Mouse (Mus musculus) hindbrain, embryonic 16.5 days (tissue): ENCODE measurements around the gene Plek2. TPM values are rescaled to one million over a fixed set of nuclear protein-coding genes. Genes with fewer than 3 reads are reported as not detected.

Experiments
- ATAC-seq: fragments of 200-750 bp; cut with Nextera tagmentation; 2 replicates; pipeline ENCODE4 v1.8.0; 2017; ENCODE audit warnings: moderate TSS enrichment, moderate library complexity
- H3K27ac ChIP-seq: fragments of 300-500 bp; sonication (generic); 2 replicates; pipeline ENCODE4 v1.5.1; 2014; ENCODE audit warnings: low read depth, mild to moderate bottlenecking, control low read depth, low read length, moderate library complexity
- H3K27me3 ChIP-seq: fragments of 300-500 bp; sonication (generic); replicated peaks from 2 replicates; pipeline ENCODE4 v1.6.1; 2014; ENCODE audit warnings: low read length; ENCODE audit not compliant: control insufficient read depth, insufficient read depth
- H3K36me3 ChIP-seq: fragments of 300-500 bp; sonication (generic); 2 replicates; pipeline ENCODE4 v1.6.1; 2014; ENCODE audit warnings: mild to moderate bottlenecking, low read length, moderate library complexity, mixed read lengths; ENCODE audit not compliant: control insufficient read depth, insufficient read depth
- H3K4me1 ChIP-seq: fragments of 300-500 bp; sonication (generic); 2 replicates; pipeline ENCODE4 v1.6.1; 2014; ENCODE audit warnings: low read depth, low read length; ENCODE audit not compliant: control insufficient read depth, insufficient read depth
- H3K4me2 ChIP-seq: fragments of 300-500 bp; sonication (generic); 2 replicates; pipeline ENCODE4 v1.6.1; 2014; ENCODE audit warnings: mild to moderate bottlenecking, low read length, control low read depth, moderate library complexity
- H3K4me3 ChIP-seq: fragments of 300-500 bp; sonication (generic); 2 replicates; pipeline ENCODE4 v1.5.1; 2014; ENCODE audit warnings: mild to moderate bottlenecking, low read length, control low read depth, moderate library complexity
- H3K9ac ChIP-seq: fragments of 300-500 bp; sonication (generic); 2 replicates; pipeline ENCODE4 v1.6.1; 2014; ENCODE audit warnings: low read depth, mild to moderate bottlenecking, control low read depth, low read length, moderate library complexity
- H3K9me3 ChIP-seq: fragments of 300-500 bp; sonication (generic); 2 replicates; pipeline ENCODE4 v1.6.1; 2014; ENCODE audit warnings: mild to moderate bottlenecking, low read length, moderate library complexity; ENCODE audit not compliant: control insufficient read depth
- WGBS: fragments of 180-500 bp; shearing (Covaris S2); extraction: QIAGEN DNeasy Blood & Tissue Kit; methylation state at CpG from one replicate; pipeline ENCODE4 v1.1.7; 2014; 5-methylcytosine and 5-hydroxymethylcytosine counted together
- polyA plus RNA-seq: library from polyadenylated mRNA; unstranded; fragments of >200 nt; fragmentation: Nextera tagmentation; extraction: Ambion mirVana; gene quantifications from 2 replicates; pipeline ENCODE4 v1.2.1, GENCODE M21; 2015

The Plek2 gene
- polyA plus RNA-seq, 1 experiment from 2014 or later, result 3.3 TPM

DNA sequence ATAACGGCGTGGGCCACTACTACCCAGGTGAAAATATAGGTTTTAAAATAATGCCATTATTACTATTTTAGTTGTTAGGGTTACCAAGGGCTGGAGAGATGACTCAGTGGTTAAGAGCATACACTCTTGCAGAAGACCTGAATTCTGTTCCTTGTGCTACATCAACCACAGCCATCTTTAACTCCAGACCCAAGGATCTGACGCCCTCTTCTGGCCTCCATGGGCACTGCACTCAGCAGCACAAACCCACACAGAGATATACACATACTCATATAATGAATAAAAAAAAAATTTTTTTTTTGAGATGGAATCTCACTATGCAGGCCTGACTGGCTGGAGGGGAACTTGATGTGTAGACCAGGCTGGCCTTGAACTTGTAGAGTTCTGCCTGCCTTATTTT, 9.5 kb upstream of the Plek2 start:
- ATAC-seq, result no peak
- 66% methylated on average over 3 of the region's 3 CpGs for WGBS
- H3K4me1 ChIP-seq, result peaks cover 11% of the 10 kb centered on the region

GRCm38 (mm10) chr12:78915561-78915960, 8.8 kb upstream of the Plek2 start:
- Histone ChIP-seq H3K4me1 (peaks cover 15% of the 10 kb centered on the region), H3K27ac (no peak overlapping the region), H3K4me2 (no peak overlapping the region), H3K9ac (no peak overlapping the region), H3K27me3 (peaks cover 11% of the 10 kb centered on the region), H3K4me3 (no peak overlapping the region), H3K36me3 (no peaks in the 10 kb centered on the region), H3K9me3 (no peaks in the 10 kb centered on the region)
- no peak for ATAC-seq
- WGBS, result 77% methylated on average over 3 of the region's 3 CpGs

More for the DNA sequence above, 9.5 kb upstream of the Plek2 start:
- no peaks in the 10 kb centered on the region for H3K9me3 ChIP-seq
- H3K27me3 ChIP-seq, result peaks cover 9% of the 10 kb centered on the region
- H3K36me3 ChIP-seq, result no peaks in the 10 kb centered on the region
- no peak overlapping the region for H3K4me3 ChIP-seq
- no peak overlapping the region for H3K27ac ChIP-seq
- H3K4me2 ChIP-seq, result no peak overlapping the region
- no peak overlapping the region for H3K9ac ChIP-seq

- H3K4me1 ChIP-seq, result peaks cover 15% of the 10 kb centered on the region
- no peaks in the 10 kb centered on the region for H3K36me3 ChIP-seq
- 89% methylated on average over 4 of the region's 4 CpGs for WGBS
- no peak overlapping the region for H3K27ac ChIP-seq
- ATAC-seq, result no peak
- no peak overlapping the region for H3K4me3 ChIP-seq
- H3K4me2 ChIP-seq, result no peak overlapping the region
- no peaks in the 10 kb centered on the region for H3K9me3 ChIP-seq
- H3K27me3 ChIP-seq, result peaks cover 19% of the 10 kb centered on the region
- H3K9ac ChIP-seq, result no peak overlapping the region
Measured at GRCm38 (mm10) chr12:78914458-78914857, 7.7 kb upstream of the Plek2 start.

DNA sequence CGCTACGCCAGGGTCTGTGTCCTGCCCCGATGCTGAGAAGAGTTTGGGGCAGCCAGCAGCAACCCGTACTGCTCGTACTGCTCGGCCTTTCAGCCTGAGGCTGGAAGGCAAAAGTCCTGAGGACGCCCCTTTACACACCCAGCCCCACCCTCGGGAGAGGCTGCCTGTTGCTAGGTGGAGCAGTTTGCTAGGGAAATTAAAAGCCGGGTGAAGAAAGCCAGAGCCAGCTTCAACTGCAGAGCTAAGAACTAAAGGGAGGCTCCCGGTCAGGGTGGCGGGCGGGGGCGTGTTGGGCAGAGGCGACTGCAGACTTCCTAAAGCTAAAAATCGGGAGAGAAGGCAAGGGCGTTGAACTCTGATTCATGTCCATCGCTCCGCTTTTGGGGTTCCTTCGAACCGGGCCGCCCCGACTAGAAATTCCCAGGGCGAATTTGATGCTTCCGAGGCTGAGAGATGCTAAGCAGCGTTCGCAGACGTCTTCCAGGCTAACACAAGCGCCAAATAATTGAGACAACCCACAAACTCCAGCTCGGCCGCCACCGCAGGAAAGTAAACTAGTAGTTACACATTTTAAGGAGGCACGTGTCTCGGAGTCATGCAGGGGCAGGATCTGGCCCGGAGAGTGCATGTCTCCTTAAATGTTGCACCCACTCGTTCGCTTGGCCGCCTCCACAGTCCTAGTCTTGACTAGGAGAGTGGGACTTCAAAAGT, 5.1 kb upstream of the Plek2 start:
- H3K27ac ChIP-seq, result no peak overlapping the region
- WGBS, result under 1% methylated on average over 37 of the region's 37 CpGs
- H3K36me3 ChIP-seq, result no peaks in the 10 kb centered on the region
- no peaks in the 10 kb centered on the region for H3K9me3 ChIP-seq
- peaks cover 9% of the 10 kb centered on the region for H3K4me1 ChIP-seq
- ATAC-seq, result 0 out of 2 replicates have a peak, but pooled peaks have one; percentile 42
- H3K9ac ChIP-seq, result no peak overlapping the region
- peak overlapping the region; percentile 60 for H3K4me2 ChIP-seq
- peak overlapping the region; percentile 31 for H3K4me3 ChIP-seq
- peaks cover 22% of the 10 kb centered on the region for H3K27me3 ChIP-seq

GRCm38 (mm10) chr12:78910684-78911461, 4.1 kb upstream of the Plek2 start:
- Histone ChIP-seq H3K4me2 (peak overlapping the region; percentile 60), H3K36me3 (no peaks in the 10 kb centered on the region), H3K9me3 (no peaks in the 10 kb centered on the region), H3K4me1 (peaks cover 9% of the 10 kb centered on the region), H3K27me3 (peaks cover 22% of the 10 kb centered on the region), H3K27ac (no peak overlapping the region), H3K4me3 (no peak overlapping the region), H3K9ac (no peak overlapping the region)
- ATAC-seq, result no peak
- WGBS, result 14% methylated on average over 16 of the region's 16 CpGs

DNA sequence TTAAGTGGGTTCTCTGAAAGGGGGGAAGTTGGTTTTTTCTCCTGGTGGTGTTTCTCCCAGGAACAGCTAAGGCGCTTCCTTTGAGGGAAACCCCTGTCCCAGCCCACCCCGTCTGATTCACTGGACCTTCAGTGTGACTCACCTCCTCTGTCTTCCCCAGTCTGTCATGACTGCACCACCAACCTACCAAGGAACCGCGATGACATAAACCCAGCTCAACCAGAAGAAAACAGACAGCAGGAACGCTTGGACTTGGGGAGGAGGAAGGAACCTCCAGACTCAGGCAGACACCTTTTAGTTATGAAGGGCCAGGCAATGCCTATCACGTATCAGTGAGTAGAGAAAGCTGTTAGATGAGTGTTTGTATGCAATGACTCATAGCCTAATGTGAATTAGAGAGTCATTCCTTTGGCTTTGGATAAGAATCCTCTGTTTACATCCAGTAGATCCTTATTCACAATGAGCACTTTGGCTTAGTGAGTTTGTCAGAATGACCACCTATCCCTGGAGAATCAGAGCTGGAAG, 1.4 kb upstream of the Plek2 start:
- H3K4me3 ChIP-seq, result no peak overlapping the region
- WGBS, result 82% methylated on average over 6 of the region's 6 CpGs
- H3K9me3 ChIP-seq, result no peaks in the 10 kb centered on the region
- H3K4me2 ChIP-seq, result no peak overlapping the region
- peaks cover 22% of the 10 kb centered on the region for H3K27me3 ChIP-seq
- no peaks in the 10 kb centered on the region for H3K36me3 ChIP-seq
- no peak overlapping the region for H3K9ac ChIP-seq
- H3K27ac ChIP-seq, result no peak overlapping the region
- ATAC-seq, result no peak
- H3K4me1 ChIP-seq, result peaks cover 9% of the 10 kb centered on the region

DNA sequence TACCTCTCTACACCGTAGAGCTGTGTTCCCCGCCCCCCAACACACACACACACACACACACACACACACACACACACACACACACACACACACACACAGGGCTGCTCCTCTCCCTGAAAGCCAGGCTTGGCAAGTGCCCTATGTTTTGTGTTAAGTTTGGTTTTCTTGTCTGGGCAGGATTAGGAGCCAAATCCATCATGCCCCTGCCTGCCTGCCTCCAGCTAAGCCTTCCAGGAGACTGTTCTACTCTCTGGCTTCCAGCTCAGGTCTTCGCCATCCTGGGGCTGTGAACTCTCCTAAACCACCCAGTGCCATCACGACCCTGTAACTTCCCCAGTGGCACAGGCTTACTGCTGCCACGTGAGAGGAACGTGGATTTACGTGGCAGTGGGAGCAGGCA, 2.3 kb downstream of the Plek2 start:
- WGBS, result 87% methylated on average over 6 of the region's 7 CpGs
- no peak for ATAC-seq
- peaks cover 7% of the 10 kb centered on the region for H3K27me3 ChIP-seq

DNA sequence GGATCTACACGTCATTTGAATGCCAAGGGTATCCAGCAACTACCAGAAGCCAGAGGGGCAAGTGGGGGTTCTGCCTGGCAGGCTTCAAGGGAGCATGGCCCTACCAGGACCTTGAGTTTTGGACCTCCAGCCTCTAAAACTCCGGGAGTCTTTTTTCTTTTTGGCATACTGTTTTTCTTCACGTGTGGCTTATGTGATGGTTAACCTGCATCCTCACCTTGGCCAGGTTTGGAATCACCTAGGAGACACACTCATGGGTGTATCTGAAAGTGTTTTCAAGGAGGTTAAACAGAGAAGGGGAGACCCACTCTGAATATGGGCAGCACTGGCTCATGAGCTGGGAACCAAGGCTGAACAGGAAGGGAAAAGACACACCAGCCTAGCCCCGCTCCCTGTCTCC, 3.5 kb downstream of the Plek2 start:
- peaks cover 3% of the 10 kb centered on the region; the same call in 1 of the 2 replicates for H3K27me3 ChIP-seq
- no peak overlapping the region for H3K4me2 ChIP-seq
- 83% methylated on average over 4 of the region's 4 CpGs for WGBS
- no peak for ATAC-seq
- no peaks in the 10 kb centered on the region for H3K4me1 ChIP-seq
- no peak overlapping the region for H3K27ac ChIP-seq
- H3K9me3 ChIP-seq, result no peaks in the 10 kb centered on the region
- no peaks in the 10 kb centered on the region for H3K36me3 ChIP-seq
- no peak overlapping the region for H3K4me3 ChIP-seq
- H3K9ac ChIP-seq, result no peak overlapping the region

More for the DNA sequence above, 2.3 kb downstream of the Plek2 start:
- Histone ChIP-seq H3K9ac (no peak overlapping the region), H3K4me1 (no peaks in the 10 kb centered on the region), H3K9me3 (no peaks in the 10 kb centered on the region), H3K27ac (no peak overlapping the region), H3K4me2 (no peak overlapping the region), H3K36me3 (no peaks in the 10 kb centered on the region), H3K4me3 (no peak overlapping the region)

DNA sequence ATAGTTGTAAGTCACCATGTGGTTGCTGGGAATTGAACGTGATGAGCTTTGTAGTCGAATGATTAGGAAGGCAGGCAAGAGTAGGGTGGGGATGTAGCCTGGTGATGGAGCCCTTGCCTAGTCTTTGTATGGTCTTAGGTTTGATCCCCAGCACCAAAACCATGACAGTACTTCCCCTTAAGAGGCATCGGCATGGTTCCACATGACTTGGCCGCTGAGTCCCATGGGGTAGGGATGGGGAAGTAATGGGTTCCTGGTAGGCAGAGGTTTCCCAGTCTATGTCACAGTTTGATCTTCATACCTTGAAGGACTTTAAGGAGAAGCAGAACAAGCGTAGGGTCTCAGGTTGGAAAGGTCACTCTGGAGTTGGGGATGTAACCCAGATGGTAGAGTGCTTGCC, 5.3 kb downstream of the Plek2 start:
- Histone ChIP-seq H3K27me3 (0 out of 2 replicates have a peak, but pooled peaks cover 3% of the 10 kb centered on the region), H3K9ac (no peak overlapping the region), H3K4me1 (no peaks in the 10 kb centered on the region), H3K4me3 (no peak overlapping the region), H3K9me3 (no peaks in the 10 kb centered on the region), H3K36me3 (no peaks in the 10 kb centered on the region), H3K27ac (no peak overlapping the region), H3K4me2 (no peak overlapping the region)
- 88% methylated on average over 5 of the region's 5 CpGs for WGBS
- no peak for ATAC-seq
